Mouse (Mus musculus) gastrocnemius, adult 2 months (tissue): ENCODE measurements around the gene Qtrt1. TPM values are rescaled to one million over a fixed set of nuclear protein-coding genes. Genes with fewer than 3 reads are reported as not detected.

Experiments
- DNase-seq: peaks from one replicate; pipeline ENCODE4 v3.0.0; 2022
- H3K27ac ChIP-seq: fragments of 200-600 bp; 2 replicates; pipeline ENCODE4 v1.8.1; 2022; ENCODE audit warnings: mild to moderate bottlenecking
- H3K4me3 ChIP-seq: fragments of 200-600 bp; 2 replicates; pipeline ENCODE4 v1.8.1; 2022; ENCODE audit warnings: mild to moderate bottlenecking, moderate library complexity
- CTCF ChIP-seq: fragments of 200-600 bp; IDR thresholded peaks from 2 replicates; pipeline ENCODE4 v1.8.1; 2022; ENCODE audit warnings: antibody characterized with exemption, mild to moderate bottlenecking, moderate library complexity
- intact Hi-C: fragments of 180-260 bp; cut with DNase I; formaldehyde crosslinking; loops from one replicate; pipeline ENCODE4 v1.15.1; 2025
- total RNA-seq, 2 experiments: library from RNA; stranded (reverse); gene quantifications; 2 replicates each; pipeline ENCODE4 v1.2.3; 2021

Qtrt1 gene
- total RNA-seq, 2 experiments from 2014 or later, result 7.0 to 8.4 TPM

- no peak for TF ChIP-seq CTCF
- Histone ChIP-seq H3K27ac (no peak overlapping the region), H3K4me3 (no peak overlapping the region)
- DNase-seq, result no peak
- intact Hi-C loops, result no loop called here
Measured at GRCm38 (mm10) chr9:21443853-21444252, 32.2 kb downstream of the Qtrt1 start.

GRCm38 (mm10) chr9:21444574-21444973, 32.9 kb downstream of the Qtrt1 start:
- intact Hi-C loops, result no loop called here
- no peak overlapping the region for H3K27ac ChIP-seq
- TF ChIP-seq CTCF, result no peak
- no peak overlapping the region for H3K4me3 ChIP-seq
- no peak for DNase-seq

DNA sequence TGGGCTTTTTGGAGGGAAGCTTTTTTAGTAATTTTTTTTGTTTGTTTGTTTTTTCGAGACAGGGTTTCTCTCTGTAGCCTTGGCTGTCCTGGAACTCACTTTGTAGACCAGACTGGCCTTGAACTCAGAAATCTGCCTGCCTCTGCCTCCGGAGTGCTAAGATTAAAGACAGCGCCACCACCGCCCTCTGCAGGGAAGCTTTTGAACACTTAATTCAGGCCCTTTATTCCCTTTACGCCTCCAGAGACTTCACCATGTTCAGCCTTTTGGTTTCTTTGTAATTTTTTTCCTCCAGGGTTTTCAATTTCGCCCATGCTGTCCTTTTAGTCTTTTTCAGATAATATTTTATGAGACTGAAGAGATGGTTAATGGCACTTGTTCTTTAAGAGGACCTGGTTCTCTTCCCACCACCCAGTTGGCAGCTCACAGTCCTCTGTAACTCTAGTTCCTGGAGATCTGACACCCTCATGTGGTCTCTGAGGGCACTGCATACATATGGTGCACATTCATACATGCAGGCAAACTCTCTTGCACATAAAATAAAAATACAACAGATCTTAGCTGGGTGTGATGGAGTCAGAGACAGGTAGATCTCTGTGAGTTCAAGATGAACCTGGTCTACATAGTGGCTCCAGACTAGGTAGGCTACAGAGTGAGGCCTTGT, 33.6 kb downstream of the Qtrt1 start:
- Histone ChIP-seq H3K4me3 (no peak overlapping the region), H3K27ac (no peak overlapping the region)
- intact Hi-C loops, result no loop called here
- no peak for TF ChIP-seq CTCF
- DNase-seq, result no peak

DNA sequence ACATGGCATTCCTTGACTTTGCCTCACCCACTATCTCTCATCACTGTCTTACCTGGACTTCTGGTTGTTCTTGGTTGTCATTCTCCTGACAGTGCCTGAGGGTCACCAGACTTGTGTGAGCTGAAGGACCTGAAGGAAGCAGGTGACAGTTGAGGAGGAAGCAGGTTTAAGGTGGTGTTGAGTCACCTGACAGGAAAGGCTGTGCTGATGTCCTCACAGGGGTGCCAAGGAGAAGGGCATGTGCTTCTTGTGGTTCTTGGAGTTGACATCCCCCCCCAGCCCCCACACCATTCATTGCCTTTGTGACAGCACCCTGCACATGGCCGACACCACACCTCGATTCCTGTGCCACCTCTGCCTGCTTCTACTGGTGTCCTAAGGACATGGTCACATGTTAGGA, 36.1 kb downstream of the Qtrt1 start:
- intact Hi-C loops, result loop anchor here (2.0 kb wide), 1 partner anchor 19 kb away; no protein-coding TSS in a partner anchor
- H3K27ac ChIP-seq, result peak overlapping the region; percentile 0; the same call in 1 of the 2 replicates
- TF ChIP-seq CTCF, result no peak
- H3K4me3 ChIP-seq, result no peak overlapping the region
- no peak for DNase-seq

GRCm38 (mm10) chr9:21449710-21450109, 38.1 kb downstream of the Qtrt1 start:
- H3K27ac ChIP-seq, result peak overlapping the region; percentile 88
- intact Hi-C loops, result loop anchor here (2.0 kb wide), 1 partner anchor 21 kb away; no protein-coding TSS in a partner anchor
- H3K4me3 ChIP-seq, result no peak overlapping the region
- DNase-seq, result no peak
- no peak for TF ChIP-seq CTCF

GRCm38 (mm10) chr9:21450270-21450669, 38.6 kb downstream of the Qtrt1 start:
- Histone ChIP-seq H3K4me3 (no peak overlapping the region), H3K27ac (peak overlapping the region; percentile 88)
- DNase-seq, result no peak
- intact Hi-C loops, result no loop called here
- TF ChIP-seq CTCF, result no peak

DNA sequence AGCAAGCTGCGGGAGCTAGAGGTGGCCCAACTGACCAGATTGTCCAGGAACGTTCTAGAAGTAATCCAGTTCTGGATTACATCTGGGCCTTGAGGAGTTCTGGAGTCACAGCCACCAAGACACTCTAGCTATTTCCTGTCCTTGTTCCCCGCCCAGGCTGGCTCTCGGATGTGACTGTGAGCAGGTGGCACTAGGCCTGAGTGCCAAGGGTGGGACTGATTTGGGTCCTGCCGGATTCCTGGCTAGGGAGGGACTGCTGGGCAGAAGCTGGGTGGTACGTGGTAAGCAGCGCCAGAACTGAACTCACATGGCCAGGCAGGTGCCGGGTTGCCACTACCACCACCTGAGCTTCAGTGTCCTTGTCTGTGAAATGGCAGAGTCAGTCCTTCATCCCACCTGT, 39.8 kb downstream of the Qtrt1 start:
- H3K27ac ChIP-seq, result peak overlapping the region; percentile 88
- TF ChIP-seq CTCF, result no peak
- intact Hi-C loops, result no loop called here
- peak; percentile 52 for DNase-seq
- H3K4me3 ChIP-seq, result peak overlapping the region; percentile 42

- Histone ChIP-seq H3K4me3 (peak overlapping the region; percentile 42), H3K27ac (peak overlapping the region; percentile 88)
- no peak for TF ChIP-seq CTCF
- peak; percentile 71 for DNase-seq
- intact Hi-C loops, result no loop called here
Measured at GRCm38 (mm10) chr9:21451870-21452269, 40.2 kb downstream of the Qtrt1 start.

DNA sequence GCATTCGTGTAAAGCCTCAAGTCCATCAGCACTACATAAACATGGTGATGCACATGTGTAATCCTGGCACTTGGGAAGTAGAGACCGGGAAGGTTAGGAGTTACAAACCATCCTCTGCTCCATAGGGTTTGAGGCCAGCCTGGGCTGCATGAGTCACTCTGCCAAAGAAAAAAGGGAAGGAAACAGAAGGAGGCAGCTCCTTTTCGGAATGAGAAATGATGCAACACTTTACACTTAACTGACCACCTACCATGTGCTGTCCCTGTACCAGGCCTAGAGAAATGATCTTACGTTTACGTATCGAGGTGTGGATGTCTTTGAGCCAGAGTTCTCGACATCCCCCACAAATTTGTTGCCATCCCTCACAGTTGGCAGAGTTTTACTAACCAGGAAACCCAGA, 41.4 kb downstream of the Qtrt1 start:
- no peak overlapping the region for H3K4me3 ChIP-seq
- intact Hi-C loops, result no loop called here
- TF ChIP-seq CTCF, result no peak
- peak overlapping the region; percentile 88 for H3K27ac ChIP-seq
- DNase-seq, result no peak

GRCm38 (mm10) chr9:21453459-21453858, 41.8 kb downstream of the Qtrt1 start:
- DNase-seq, result no peak
- no peak overlapping the region for H3K4me3 ChIP-seq
- intact Hi-C loops, result no loop called here
- H3K27ac ChIP-seq, result peak overlapping the region; percentile 88
- TF ChIP-seq CTCF, result no peak

- intact Hi-C loops, result no loop called here
- Histone ChIP-seq H3K27ac (peak overlapping the region; percentile 40; the same call in 1 of the 2 replicates), H3K4me3 (no peak overlapping the region)
- TF ChIP-seq CTCF, result no peak
- no peak for DNase-seq
Measured at GRCm38 (mm10) chr9:21454556-21454955, 42.9 kb downstream of the Qtrt1 start.

- intact Hi-C loops, result no loop called here
- H3K4me3 ChIP-seq, result no peak overlapping the region
- no peak for DNase-seq
- TF ChIP-seq CTCF, result no peak
- H3K27ac ChIP-seq, result peak overlapping the region; percentile 41; the same call in 1 of the 2 replicates
Measured at GRCm38 (mm10) chr9:21455103-21455770, 43.6 kb downstream of the Qtrt1 start.

DNA sequence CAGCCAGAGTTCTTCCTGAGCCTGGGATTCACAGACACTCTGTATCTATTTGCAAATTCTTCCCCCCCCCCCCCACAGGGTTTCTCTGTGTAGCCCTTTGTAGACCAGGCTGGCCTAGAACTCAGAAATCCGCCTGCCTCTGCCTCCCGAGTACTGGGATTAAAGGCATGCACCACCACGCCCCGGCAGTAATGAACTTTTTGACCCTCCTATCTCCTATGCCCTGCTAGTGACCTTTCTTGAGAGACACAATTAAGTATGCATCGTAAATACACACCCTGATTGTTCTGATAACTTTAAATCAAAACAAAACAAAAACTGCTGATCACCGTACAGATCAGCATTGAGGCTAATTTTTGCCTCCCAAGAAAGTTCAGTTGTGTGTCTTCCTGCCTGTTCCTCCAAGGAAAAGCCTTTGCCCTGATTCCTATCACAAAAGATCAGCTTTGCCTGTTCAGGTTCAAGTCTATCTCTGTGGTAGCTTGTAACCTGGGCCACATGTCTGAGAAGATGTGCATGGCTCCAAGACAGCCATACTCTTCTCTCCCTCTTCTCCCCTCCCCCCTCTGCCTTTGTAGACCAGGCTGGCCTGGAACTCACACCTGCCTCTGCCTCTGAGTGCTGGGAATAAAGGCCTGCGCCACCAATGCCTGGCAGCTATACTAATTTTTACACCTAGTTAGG, 44.8 kb downstream of the Qtrt1 start:
- intact Hi-C loops, result no loop called here
- Histone ChIP-seq H3K4me3 (no peak overlapping the region), H3K27ac (peak overlapping the region; percentile 28; the same call in 1 of the 2 replicates)
- no peak for TF ChIP-seq CTCF
- no peak for DNase-seq
